Mouse (Mus musculus) neural tube, embryonic 15.5 days (tissue): ENCODE data around the gene Prmt7. TPM values are rescaled to one million over a fixed set of nuclear protein-coding genes. Genes with fewer than 3 reads are reported as not detected.
"Not testable (repeated sequence)": the region's sequence is repeated elsewhere in the genome, so short reads cannot be mapped to it uniquely, and the experiment has no call there.

ENCODE experiments used
- ATAC-seq: fragments of 200-750 bp; cut with Nextera tagmentation; 2 replicates; pipeline ENCODE4 v1.8.0; 2017; ENCODE audit warnings: mild to moderate bottlenecking, moderate TSS enrichment, moderate library complexity; ENCODE audit not compliant: low FRiP score
- H3K27ac ChIP-seq: fragments of 300-500 bp; sonication (generic); replicated peaks from 2 replicates; pipeline ENCODE4 v1.5.1; 2015; ENCODE audit warnings: mild to moderate bottlenecking, inconsistent platforms
- H3K27me3 ChIP-seq: fragments of 300-500 bp; sonication (generic); replicated peaks from 2 replicates; pipeline ENCODE4 v1.6.1; 2015; ENCODE audit warnings: inconsistent platforms
- H3K36me3 ChIP-seq: fragments of 300-500 bp; sonication (generic); 2 replicates; pipeline ENCODE4 v1.6.1; 2015; ENCODE audit warnings: inconsistent platforms
- H3K4me1 ChIP-seq: fragments of 300-500 bp; sonication (generic); 2 replicates; pipeline ENCODE4 v1.6.1; 2015; ENCODE audit warnings: inconsistent platforms
- H3K4me2 ChIP-seq: fragments of 300-500 bp; sonication (generic); 2 replicates; pipeline ENCODE4 v1.6.1; 2015; ENCODE audit warnings: inconsistent platforms, mild to moderate bottlenecking, moderate library complexity
- H3K4me3 ChIP-seq: fragments of 300-500 bp; sonication (generic); replicated peaks from 2 replicates; pipeline ENCODE4 v1.5.1; 2015; ENCODE audit warnings: mild to moderate bottlenecking, inconsistent platforms
- H3K9ac ChIP-seq: fragments of 300-500 bp; sonication (generic); replicated peaks from 2 replicates; pipeline ENCODE4 v1.6.1; 2015; ENCODE audit warnings: mild to moderate bottlenecking, inconsistent platforms
- H3K9me3 ChIP-seq: fragments of 300-500 bp; sonication (generic); replicated peaks from 2 replicates; pipeline ENCODE4 v1.6.1; 2016; ENCODE audit warnings: inconsistent platforms
- WGBS: fragments of 180-500 bp; shearing (Covaris S2); methylation state at CpG from one replicate; pipeline ENCODE4 v1.1.7; 2015; ENCODE audit warnings: mixed read lengths; 5-methylcytosine and 5-hydroxymethylcytosine counted together
- polyA plus RNA-seq: library from polyadenylated mRNA; unstranded; fragments of >200 nt; fragmentation: Nextera tagmentation; extraction: Ambion mirVana; gene quantifications from 2 replicates; pipeline ENCODE4 v1.2.1, GENCODE M21; 2015

Gene Prmt7
- polyA plus RNA-seq, 1 experiment from 2014 or later: 65.5 TPM

DNA sequence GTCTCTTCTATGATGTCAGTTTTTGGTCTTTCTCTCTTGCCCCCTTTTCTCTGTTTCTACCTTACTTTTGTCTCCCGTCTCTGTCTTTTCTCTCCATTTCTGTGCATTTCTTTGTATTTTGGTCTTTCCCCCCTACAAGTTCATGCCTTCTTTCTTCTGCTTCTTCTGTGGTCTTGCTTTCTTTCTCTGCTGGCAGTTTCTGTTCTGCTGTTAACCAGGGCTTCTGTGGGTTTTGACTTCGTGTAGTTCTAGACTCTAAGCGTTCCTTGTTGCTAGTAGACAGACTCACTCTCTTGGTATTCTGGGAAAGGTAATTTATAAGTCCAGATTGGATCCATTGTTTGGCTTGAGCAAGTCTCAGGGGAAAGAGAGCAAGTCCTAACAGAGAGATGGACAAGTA, 24.3 kb upstream of the Prmt7 start:
- Histone ChIP-seq H3K27ac (no peak overlapping the region), H3K4me3 (no peak overlapping the region), H3K4me2 (no peak overlapping the region), H3K9ac (no peak overlapping the region), H3K36me3 (peaks cover 31% of the 10 kb centered on the region), H3K27me3 (no peaks in the 10 kb centered on the region), H3K4me1 (no peaks in the 10 kb centered on the region), H3K9me3 (no peaks in the 10 kb centered on the region)
- WGBS: 89% methylated on average over 3 of the region's 3 CpGs
- no peak for ATAC-seq

GRCm38 (mm10) chr8:106189162-106189561, 21.6 kb upstream of the Prmt7 start:
- Histone ChIP-seq H3K27ac (no peak overlapping the region), H3K4me3 (no peak overlapping the region), H3K9ac (no peak overlapping the region), H3K9me3 (no peaks in the 10 kb centered on the region), H3K4me1 (no peaks in the 10 kb centered on the region), H3K4me2 (no peak overlapping the region), H3K27me3 (no peaks in the 10 kb centered on the region), H3K36me3 (peaks cover 50% of the 10 kb centered on the region)
- no peak for ATAC-seq
- 94% methylated on average over 4 of the region's 4 CpGs for WGBS

DNA sequence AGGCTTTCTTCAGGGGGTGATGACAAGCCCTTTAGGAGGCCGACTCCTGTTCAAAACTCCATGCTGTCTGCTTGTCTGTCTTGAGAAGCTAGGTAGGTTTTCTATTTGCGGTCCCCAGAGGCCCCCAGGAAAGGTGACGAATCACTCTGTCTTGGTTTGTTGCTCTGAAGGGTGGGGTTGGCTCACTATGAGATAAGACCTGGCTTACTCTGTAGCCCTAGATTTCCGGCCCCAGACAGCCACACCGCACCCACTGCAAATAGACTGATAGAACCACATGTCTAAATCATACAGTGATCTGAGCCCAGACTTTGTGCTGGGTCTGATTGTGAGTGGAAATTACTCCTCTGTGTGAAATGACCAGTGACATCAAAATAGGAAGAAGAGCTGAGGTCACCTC, 19.1 kb upstream of the Prmt7 start:
- Histone ChIP-seq H3K4me1 (no peaks in the 10 kb centered on the region), H3K27me3 (no peaks in the 10 kb centered on the region), H3K9me3 (no peaks in the 10 kb centered on the region), H3K9ac (no peak overlapping the region), H3K4me2 (no peak overlapping the region), H3K27ac (no peak overlapping the region), H3K4me3 (no peak overlapping the region), H3K36me3 (peaks cover 68% of the 10 kb centered on the region)
- no peak for ATAC-seq
- 97% methylated on average over 5 of the region's 5 CpGs for WGBS

GRCm38 (mm10) chr8:106193162-106193561, 17.6 kb upstream of the Prmt7 start:
- peaks cover 62% of the 10 kb centered on the region for H3K36me3 ChIP-seq

GRCm38 (mm10) chr8:106194062-106194461, 16.7 kb upstream of the Prmt7 start:
- Histone ChIP-seq H3K27ac (no peak overlapping the region), H3K9ac (no peak overlapping the region), H3K36me3 (peaks cover 61% of the 10 kb centered on the region), H3K27me3 (no peaks in the 10 kb centered on the region), H3K4me2 (no peak overlapping the region), H3K4me1 (no peaks in the 10 kb centered on the region), H3K4me3 (no peak overlapping the region), H3K9me3 (no peaks in the 10 kb centered on the region)
- no peak for ATAC-seq
- WGBS: 92% methylated on average over 5 of the region's 5 CpGs

More at GRCm38 (mm10) chr8:106193162-106193561, 17.6 kb upstream of the Prmt7 start:
- Histone ChIP-seq H3K4me2 (no peak overlapping the region), H3K4me1 (no peaks in the 10 kb centered on the region), H3K27ac (no peak overlapping the region), H3K9ac (no peak overlapping the region), H3K9me3 (no peaks in the 10 kb centered on the region), H3K4me3 (no peak overlapping the region), H3K27me3 (no peaks in the 10 kb centered on the region)
- 92% methylated on average over 6 of the region's 6 CpGs for WGBS
- ATAC-seq: no peak

DNA sequence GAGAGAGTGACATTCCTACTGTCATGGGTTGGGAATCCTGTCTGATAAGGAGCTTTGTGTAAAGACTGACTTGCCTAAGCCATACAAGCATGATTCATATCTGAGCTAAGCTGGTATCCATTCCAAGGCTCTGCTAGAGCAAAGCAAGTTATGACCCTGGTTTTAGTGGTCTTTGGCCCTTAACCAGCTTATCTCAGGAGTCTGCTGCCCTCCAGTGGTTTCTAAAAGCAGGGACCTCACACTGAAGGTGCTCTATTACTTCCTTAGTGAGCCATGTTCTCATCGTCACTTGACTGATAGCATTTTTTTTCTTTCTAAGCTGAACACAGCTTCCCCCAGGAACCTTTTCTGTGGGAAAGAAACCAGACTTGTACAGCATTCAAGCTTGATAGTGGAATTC, 12.0 kb upstream of the Prmt7 start:
- H3K4me1 ChIP-seq: no peaks in the 10 kb centered on the region
- no peak overlapping the region for H3K4me2 ChIP-seq
- WGBS: 17% methylated on average over 1 of the region's 1 CpGs
- peaks cover 79% of the 10 kb centered on the region for H3K36me3 ChIP-seq
- no peak overlapping the region for H3K27ac ChIP-seq
- no peak overlapping the region for H3K9ac ChIP-seq
- no peak for ATAC-seq
- H3K4me3 ChIP-seq: no peak overlapping the region
- H3K27me3 ChIP-seq: no peaks in the 10 kb centered on the region
- H3K9me3 ChIP-seq: no peaks in the 10 kb centered on the region

DNA sequence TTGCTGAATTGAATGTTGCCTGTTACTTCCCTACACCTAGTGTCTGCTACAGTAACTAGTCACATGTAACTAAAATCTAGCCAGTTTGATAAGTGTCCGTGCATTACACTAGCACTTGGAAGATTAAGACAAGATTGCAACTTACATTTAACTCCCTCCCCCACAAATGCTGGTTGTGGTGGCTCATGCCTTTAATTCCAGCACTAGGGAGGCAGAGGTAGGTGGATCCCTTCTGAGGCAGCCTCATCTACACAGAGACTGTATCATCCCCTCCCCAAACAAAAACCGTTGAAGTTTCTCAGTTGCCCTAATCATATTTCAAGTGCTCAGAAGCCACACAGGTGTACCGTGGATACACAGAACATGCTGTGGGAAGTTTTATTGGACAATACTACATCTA, 11.1 kb upstream of the Prmt7 start:
- 91% methylated on average over 3 of the region's 3 CpGs for WGBS
- peaks cover 76% of the 10 kb centered on the region for H3K36me3 ChIP-seq
- not testable (repeated sequence) for H3K4me2 ChIP-seq, H3K4me3 ChIP-seq, H3K9me3 ChIP-seq, H3K27me3 ChIP-seq, H3K9ac ChIP-seq, H3K4me1 ChIP-seq, H3K27ac ChIP-seq, ATAC-seq

DNA sequence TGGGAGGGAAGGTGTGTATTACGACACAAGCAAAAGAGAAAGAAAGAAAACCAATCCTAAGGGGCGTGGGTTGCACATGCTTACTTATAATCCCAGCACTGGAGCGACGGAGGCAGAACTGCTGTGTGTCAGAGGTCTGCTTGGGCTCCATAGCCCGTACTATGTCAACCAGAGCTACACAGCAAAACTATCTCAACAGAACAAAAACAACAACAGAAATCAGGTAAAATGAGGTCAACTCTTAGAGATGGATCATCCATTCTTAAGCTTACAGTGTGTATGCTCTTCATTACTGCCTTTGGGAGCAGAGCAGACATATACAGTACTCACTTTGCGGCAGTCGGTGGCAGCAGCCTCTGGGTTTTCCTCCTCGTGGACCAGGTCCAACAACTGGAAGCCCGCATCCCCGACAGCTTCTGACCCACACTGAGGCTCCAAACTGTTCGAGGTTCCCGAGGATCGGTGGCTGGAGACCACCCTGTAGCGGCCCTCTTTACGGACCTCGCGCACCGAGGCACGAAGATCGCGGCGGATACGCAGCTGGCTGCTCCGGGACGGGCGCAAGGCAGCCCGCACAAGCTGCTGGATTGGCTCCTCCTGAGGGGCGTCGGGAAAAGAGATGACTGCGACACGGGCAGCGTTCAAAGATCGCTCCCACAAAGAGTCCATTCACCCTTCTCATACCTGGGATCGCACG, 553 bp upstream of the Prmt7 start:
- Histone ChIP-seq H3K4me2 (peak overlapping the region; percentile 83), H3K9ac (peak overlapping the region; percentile 93), H3K9me3 (no peaks in the 10 kb centered on the region), H3K36me3 (peaks cover 38% of the 10 kb centered on the region), H3K27me3 (no peaks in the 10 kb centered on the region), H3K4me3 (peak overlapping the region; percentile 91), H3K4me1 (peaks cover 29% of the 10 kb centered on the region), H3K27ac (peak overlapping the region; percentile 96)
- WGBS: 1% methylated on average over 35 of the region's 35 CpGs
- ATAC-seq: peak; percentile 67

DNA sequence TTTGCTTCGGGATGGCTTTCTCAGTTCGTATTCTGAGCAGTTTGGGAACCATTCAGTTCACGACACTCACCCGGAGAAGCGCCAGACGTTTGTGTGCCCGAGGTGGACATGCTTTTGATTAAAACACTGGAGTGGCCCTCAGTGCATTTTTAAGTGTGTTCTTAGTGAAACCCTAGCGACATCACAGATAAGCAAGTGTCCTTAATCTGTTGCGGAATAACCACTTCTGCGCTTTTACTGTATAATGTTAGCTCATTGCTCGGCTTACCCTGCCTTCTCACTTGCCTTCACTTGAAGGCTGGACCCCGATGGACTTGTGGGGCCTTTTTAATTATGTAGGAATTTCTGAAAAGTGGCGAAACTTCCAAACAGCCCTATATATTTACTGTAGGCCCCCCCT, 685 bp downstream of the Prmt7 start:
- 5% methylated on average over 13 of the region's 13 CpGs for WGBS
- Histone ChIP-seq H3K4me2 (peak overlapping the region; percentile 83), H3K9ac (peak overlapping the region; percentile 93), H3K27ac (peak overlapping the region; percentile 96), H3K9me3 (no peaks in the 10 kb centered on the region), H3K4me1 (peaks cover 29% of the 10 kb centered on the region), H3K36me3 (peaks cover 42% of the 10 kb centered on the region), H3K4me3 (peak overlapping the region; percentile 91), H3K27me3 (no peaks in the 10 kb centered on the region)
- peak; percentile 2; the same call in 1 of the 2 replicates for ATAC-seq

- 95% methylated on average over 3 of the region's 3 CpGs for WGBS
- Histone ChIP-seq H3K9ac (no peak overlapping the region), H3K27me3 (no peaks in the 10 kb centered on the region), H3K4me1 (peaks cover 23% of the 10 kb centered on the region), H3K36me3 (peaks cover 54% of the 10 kb centered on the region), H3K4me2 (no peak overlapping the region), H3K27ac (no peak overlapping the region), H3K9me3 (no peaks in the 10 kb centered on the region), H3K4me3 (no peak overlapping the region)
- no peak for ATAC-seq
Observed at GRCm38 (mm10) chr8:106213959-106214358, 3.2 kb downstream of the Prmt7 start.

DNA sequence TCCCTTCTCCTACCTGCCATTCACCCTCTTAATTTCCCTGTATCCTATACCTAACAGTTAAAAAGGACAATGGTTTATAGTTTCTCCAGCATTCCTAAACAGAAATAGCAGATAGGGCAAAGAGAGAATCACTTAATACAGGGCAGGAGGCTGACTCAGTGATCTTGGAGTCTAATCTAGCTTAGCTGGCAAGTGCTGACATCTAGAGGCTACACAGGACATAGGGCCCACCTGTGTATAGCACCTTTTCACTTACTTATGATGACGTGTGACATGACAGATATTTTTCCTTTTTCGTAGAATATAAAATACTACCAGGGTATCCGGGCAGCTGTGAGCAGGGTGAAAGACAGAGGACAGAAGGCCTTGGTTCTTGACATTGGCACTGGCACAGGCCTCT, 8.9 kb downstream of the Prmt7 start:
- no peak overlapping the region for H3K9ac ChIP-seq

GRCm38 (mm10) chr8:106226589-106226988, 15.9 kb downstream of the Prmt7 start:
- Histone ChIP-seq H3K9me3 (no peaks in the 10 kb centered on the region), H3K27ac (no peak overlapping the region)
- ATAC-seq: no peak

More for the DNA sequence above, 8.9 kb downstream of the Prmt7 start:
- H3K4me3 ChIP-seq: no peak overlapping the region
- WGBS: 91% methylated on average over 3 of the region's 3 CpGs
- H3K4me2 ChIP-seq: no peak overlapping the region
- H3K27me3 ChIP-seq: no peaks in the 10 kb centered on the region
- no peak for ATAC-seq
- no peaks in the 10 kb centered on the region for H3K4me1 ChIP-seq
- H3K27ac ChIP-seq: no peak overlapping the region
- no peaks in the 10 kb centered on the region for H3K9me3 ChIP-seq
- H3K36me3 ChIP-seq: peaks cover 83% of the 10 kb centered on the region

More at GRCm38 (mm10) chr8:106226589-106226988, 15.9 kb downstream of the Prmt7 start:
- Histone ChIP-seq H3K36me3 (peaks cover 64% of the 10 kb centered on the region), H3K27me3 (no peaks in the 10 kb centered on the region), H3K4me2 (no peak overlapping the region), H3K4me3 (no peak overlapping the region), H3K9ac (no peak overlapping the region), H3K4me1 (no peaks in the 10 kb centered on the region)
- 45% methylated on average over 9 of the region's 9 CpGs for WGBS
